Mouse (Mus musculus) MEL (cell line): ENCODE measurements around the gene Csf2ra. TPM values are rescaled to one million over a fixed set of nuclear protein-coding genes. Genes with fewer than 3 reads are reported as not detected.
"Not testable (repeated sequence)": the region's sequence is repeated elsewhere in the genome, so short reads cannot be mapped to it uniquely, and the experiment has no call there.

ENCODE experiments used
- DNase-seq: peaks from one replicate; pipeline ENCODE4 v3.0.0; 2011; ENCODE audit warnings: low read depth, low spot score
- H3K27ac ChIP-seq: 2 replicates; pipeline ENCODE4 v1.5.1; 2012; ENCODE audit warnings: low read depth, mild to moderate bottlenecking, control low read depth, low read length, moderate library complexity; ENCODE audit not compliant: control insufficient read depth
- H3K27me3 ChIP-seq, 2 experiments: fragments of 150-350 bp in 1 of 2; sonication (generic) in 1 of 2; 2 replicates each; pipeline ENCODE4 v1.6.1; 2012; ENCODE audit warnings: low read length in 2 of 2, mild to moderate bottlenecking in 2 of 2, improper control_type of control experiment in 1 of 2, moderate library complexity in 1 of 2; ENCODE audit not compliant: insufficient read depth in 2 of 2, control insufficient read depth in 1 of 2
- H3K36me3 ChIP-seq, 2 experiments: 2 replicates each; pipeline ENCODE4 v1.6.1; 2012 to 2014; ENCODE audit warnings: low read length in 2 of 2, improper control_type of control experiment in 1 of 2, inconsistent platforms in 1 of 2, mild to moderate bottlenecking in 1 of 2; ENCODE audit not compliant: insufficient read depth in 2 of 2, control insufficient read depth in 1 of 2
- H3K4me1 ChIP-seq, 2 experiments: fragments of 150-350 bp in 1 of 2; sonication (generic) in 1 of 2; 2 replicates each; pipeline ENCODE4 v1.6.1; 2012; ENCODE audit warnings: low read length in 2 of 2, improper control_type of control experiment in 1 of 2, mild to moderate bottlenecking in 1 of 2; ENCODE audit not compliant: insufficient read depth in 2 of 2, control insufficient read depth in 1 of 2
- H3K4me3 ChIP-seq, 2 experiments: fragments of 150-350 bp in 1 of 2; sonication (generic) in 1 of 2; 2 replicates each; pipeline ENCODE4 v1.5.1; 2012; ENCODE audit warnings: low read depth in 2 of 2, low read length in 2 of 2, mild to moderate bottlenecking in 2 of 2, moderate library complexity in 2 of 2, control low read depth in 1 of 2, improper control_type of control experiment in 1 of 2; ENCODE audit not compliant: control insufficient read depth in 1 of 2, insufficient read depth in 1 of 2
- H3K79me2 ChIP-seq: 2 replicates; pipeline ENCODE4 v1.6.1; 2012; ENCODE audit warnings: mild to moderate bottlenecking, low read length, moderate library complexity; ENCODE audit not compliant: control insufficient read depth, poor library complexity, insufficient read depth
- H3K9ac ChIP-seq: 2 replicates; pipeline ENCODE4 v1.6.1; 2012; ENCODE audit warnings: low read depth, mild to moderate bottlenecking, control low read depth, low read length, moderate library complexity; ENCODE audit not compliant: control insufficient read depth, poor library complexity, severe bottlenecking
- H3K9me3 ChIP-seq: fragments of 150-350 bp; sonication (generic); replicated peaks from 2 replicates; pipeline ENCODE4 v1.6.1; 2012; ENCODE audit warnings: mild to moderate bottlenecking, low read length, improper control_type of control experiment, moderate library complexity; ENCODE audit not compliant: insufficient read depth
- CHD1 ChIP-seq: IDR thresholded peaks from 2 replicates; pipeline ENCODE4 v1.6.1; 2012; ENCODE audit warnings: low read depth, mild to moderate bottlenecking, inconsistent platforms, low read length, improper control_type of control experiment
- CTCF ChIP-seq, 3 experiments: IDR thresholded peaks in 2 of 3; conservative IDR thresholded peaks in 1 of 3; 2 replicates each; pipeline ENCODE4 v1.5.1; 2011 to 2012; ENCODE audit warnings: low read length in 3 of 3, low read depth in 2 of 3, mild to moderate bottlenecking in 2 of 3, improper control_type of control experiment in 1 of 3, inconsistent platforms in 1 of 3, mixed read lengths in 1 of 3, moderate library complexity in 1 of 3; ENCODE audit not compliant: control insufficient read depth in 1 of 3, insufficient read depth in 1 of 3, poor library complexity in 1 of 3, severe bottlenecking in 1 of 3
- E2F4 ChIP-seq: IDR thresholded peaks from 2 replicates; pipeline ENCODE4 v1.6.1; 2011; ENCODE audit warnings: low read depth, low read length, improper control_type of control experiment, borderline replicate concordance
- ELF1 ChIP-seq: IDR thresholded peaks from 2 replicates; pipeline ENCODE4 v1.6.1; 2014; ENCODE audit warnings: low read depth, mild to moderate bottlenecking, inconsistent platforms, low read length, improper control_type of control experiment, moderate library complexity
- EP300 ChIP-seq, 2 experiments: IDR thresholded peaks; 2 replicates each; pipeline ENCODE4 v1.6.1; 2011; ENCODE audit warnings: improper control_type of control experiment in 2 of 2, low read length in 2 of 2, low read depth in 1 of 2, mild to moderate bottlenecking in 1 of 2
- ETS1 ChIP-seq: IDR thresholded peaks from 2 replicates; pipeline ENCODE4 v1.6.1; 2012; ENCODE audit warnings: low read depth, mild to moderate bottlenecking, inconsistent platforms, low read length, improper control_type of control experiment, moderate library complexity
- GABPA ChIP-seq: IDR thresholded peaks from 2 replicates; pipeline ENCODE4 v1.6.1; 2012; ENCODE audit warnings: low read depth, mild to moderate bottlenecking, inconsistent platforms, low read length, improper control_type of control experiment, moderate library complexity
- GATA1 ChIP-seq: IDR thresholded peaks from 2 replicates; pipeline ENCODE4 v1.6.1; 2011; ENCODE audit warnings: low read depth, low read length, improper control_type of control experiment
- HCFC1 ChIP-seq: IDR thresholded peaks from 2 replicates; pipeline ENCODE4 v1.6.1; 2012; ENCODE audit warnings: low read depth, mild to moderate bottlenecking, inconsistent platforms, low read length, improper control_type of control experiment, moderate library complexity
- JUND ChIP-seq: IDR thresholded peaks from 2 replicates; pipeline ENCODE4 v1.6.1; 2011; ENCODE audit warnings: low read depth, mild to moderate bottlenecking, improper control_type of control experiment, low read length
- MYB ChIP-seq: IDR thresholded peaks from 2 replicates; pipeline ENCODE4 v1.6.1; 2011; ENCODE audit warnings: mild to moderate bottlenecking, low read depth, low read length, improper control_type of control experiment
- MYC ChIP-seq: IDR thresholded peaks from 2 replicates; pipeline ENCODE4 v1.6.1; 2011; ENCODE audit warnings: low read depth, mild to moderate bottlenecking, low read length, improper control_type of control experiment, moderate library complexity
- NRF1 ChIP-seq: IDR thresholded peaks from 2 replicates; pipeline ENCODE4 v1.6.1; 2014; ENCODE audit warnings: low read depth, mild to moderate bottlenecking, inconsistent platforms, low read length, improper control_type of control experiment, moderate library complexity; ENCODE audit not compliant: poor library complexity, insufficient read depth, severe bottlenecking
- POLR2A ChIP-seq, 2 experiments: IDR thresholded peaks; 2 replicates each; pipeline ENCODE4 v1.6.1; 2011 to 2012; ENCODE audit warnings: low read length in 2 of 2, mild to moderate bottlenecking in 2 of 2, control low read depth in 1 of 2, improper control_type of control experiment in 1 of 2, low read depth in 1 of 2, moderate library complexity in 1 of 2; ENCODE audit not compliant: control insufficient read depth in 1 of 2, insufficient read depth in 1 of 2, poor library complexity in 1 of 2
- POLR2AphosphoS2 ChIP-seq: IDR thresholded peaks from 2 replicates; pipeline ENCODE4 v1.6.1; 2011; ENCODE audit warnings: low read length, improper control_type of control experiment
- POLR2AphosphoS5 ChIP-seq: IDR thresholded peaks from 2 replicates; pipeline ENCODE4 v1.6.1; 2012; ENCODE audit warnings: low read depth, borderline replicate concordance, mild to moderate bottlenecking, inconsistent platforms, low read length, moderate library complexity, mixed read lengths
- SIN3A ChIP-seq: IDR thresholded peaks from 2 replicates; pipeline ENCODE4 v1.6.1; 2012; ENCODE audit warnings: low read length, improper control_type of control experiment, inconsistent platforms
- SMC3 ChIP-seq: IDR thresholded peaks from 2 replicates; pipeline ENCODE4 v1.6.1; 2011; ENCODE audit warnings: low read depth, low read length, improper control_type of control experiment
- TAL1 ChIP-seq: IDR thresholded peaks from 2 replicates; pipeline ENCODE4 v1.6.1; 2012; ENCODE audit warnings: mild to moderate bottlenecking, inconsistent platforms, low read length, moderate library complexity, mixed read lengths
- TBP ChIP-seq: IDR thresholded peaks from 2 replicates; pipeline ENCODE4 v1.8.0; 2011; ENCODE audit warnings: low read depth, low read length, improper control_type of control experiment
- USF1 ChIP-seq: IDR thresholded peaks from 2 replicates; pipeline ENCODE4 v1.6.1; 2014; ENCODE audit warnings: low read depth, mild to moderate bottlenecking, inconsistent platforms, low read length, improper control_type of control experiment, moderate library complexity
- USF2 ChIP-seq, 2 experiments: IDR thresholded peaks; 2 replicates each; pipeline ENCODE4 v1.6.1; 2011 to 2012; ENCODE audit warnings: improper control_type of control experiment in 2 of 2, low read length in 2 of 2, borderline replicate concordance in 1 of 2, inconsistent platforms in 1 of 2, low read depth in 1 of 2, mild to moderate bottlenecking in 1 of 2; ENCODE audit not compliant: insufficient read depth in 1 of 2
- ZC3H11A ChIP-seq: IDR thresholded peaks from 2 replicates; pipeline ENCODE4 v1.6.1; 2012; ENCODE audit warnings: low read depth, mild to moderate bottlenecking, inconsistent platforms, low read length, improper control_type of control experiment
- ZKSCAN1 ChIP-seq: IDR thresholded peaks from 2 replicates; pipeline ENCODE4 v1.6.1; 2012; ENCODE audit warnings: low read depth, mild to moderate bottlenecking, inconsistent platforms, low read length, improper control_type of control experiment, moderate library complexity
- ZNF384 ChIP-seq: IDR thresholded peaks from 2 replicates; pipeline ENCODE4 v1.6.1; 2012; ENCODE audit warnings: low read depth, mild to moderate bottlenecking, inconsistent platforms, low read length, improper control_type of control experiment
- polyA plus RNA-seq, 2 experiments: library from polyadenylated mRNA; stranded (reverse) in 1 of 2; unstranded in 1 of 2; fragments of >175 nt in 1 of 2; fragments of >200 nt in 1 of 2; gene quantifications; 2 replicates each; pipeline versions ENCODE4 v1.2.1 to v1.2.4; 2012; ENCODE audit warnings: low replicate concordance in 2 of 2, low read depth in 1 of 2; ENCODE audit not compliant: insufficient read length in 2 of 2, insufficient read depth in 1 of 2, missing spikeins in 1 of 2
- total RNA-seq: library from RNA; depleted of rRNA; stranded (reverse); fragments of 300-350 nt; gene quantifications from 2 replicates; pipeline ENCODE4 v1.2.3, GENCODE M21; 2012

Gene Csf2ra
- total and polyA plus RNA-seq, 3 experiments = not detected

- TF ChIP-seq USF2 (IDR thresholded peaks at IDR 0.05; ENCODE audit: borderline replicate concordance in 1 of 2, insufficient read depth in 1 of 2, low read depth in 1 of 2, low read length in 2 of 2) (no peak), CTCF (IDR thresholded peaks at IDR 0.05 in 2 of 3, conservative IDR thresholded peaks at IDR 0.05 in 1 of 3; ENCODE audit: control insufficient read depth in 1 of 3, insufficient read depth in 1 of 3, low read depth in 2 of 3, low read length in 3 of 3, poor library complexity in 1 of 3, severe bottlenecking in 1 of 3) (no peak)
Measured at GRCm38 (mm10) chr19:61256166-61256887, 28.1 kb upstream of the Csf2ra start (continued).

DNA sequence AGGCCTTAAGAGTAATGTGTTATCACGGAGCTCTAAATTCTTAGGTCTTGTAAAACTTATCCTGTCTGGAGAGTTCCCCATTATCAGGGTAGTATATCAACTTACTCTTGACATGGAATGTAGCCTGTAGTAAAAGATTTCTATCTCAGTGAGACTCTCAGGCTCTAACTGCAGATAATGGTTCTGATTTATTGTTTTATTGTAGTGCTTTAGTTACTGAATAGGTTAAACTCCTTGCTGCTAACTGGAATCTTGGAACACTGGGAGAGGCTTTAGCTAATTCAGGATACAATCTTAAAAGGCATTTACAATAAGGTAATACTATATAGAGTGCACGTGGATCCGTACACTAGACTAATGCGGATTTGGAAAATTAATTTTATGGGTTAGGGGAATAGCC lies 19.1 kb upstream of the Csf2ra start:
- H3K9me3 ChIP-seq, DNase-seq, H3K27me3 ChIP-seq, H3K4me3 ChIP-seq, H3K79me2 ChIP-seq, H3K9ac ChIP-seq, H3K27ac ChIP-seq: not testable (repeated sequence)
- peaks cover 0 to 24% of the 10 kb centered on the region in 2 experiments; a peak in 2 of 4 replicates for H3K36me3 ChIP-seq
- H3K4me1 ChIP-seq = peaks cover 19% of the 10 kb centered on the region in 2 experiments

DNA sequence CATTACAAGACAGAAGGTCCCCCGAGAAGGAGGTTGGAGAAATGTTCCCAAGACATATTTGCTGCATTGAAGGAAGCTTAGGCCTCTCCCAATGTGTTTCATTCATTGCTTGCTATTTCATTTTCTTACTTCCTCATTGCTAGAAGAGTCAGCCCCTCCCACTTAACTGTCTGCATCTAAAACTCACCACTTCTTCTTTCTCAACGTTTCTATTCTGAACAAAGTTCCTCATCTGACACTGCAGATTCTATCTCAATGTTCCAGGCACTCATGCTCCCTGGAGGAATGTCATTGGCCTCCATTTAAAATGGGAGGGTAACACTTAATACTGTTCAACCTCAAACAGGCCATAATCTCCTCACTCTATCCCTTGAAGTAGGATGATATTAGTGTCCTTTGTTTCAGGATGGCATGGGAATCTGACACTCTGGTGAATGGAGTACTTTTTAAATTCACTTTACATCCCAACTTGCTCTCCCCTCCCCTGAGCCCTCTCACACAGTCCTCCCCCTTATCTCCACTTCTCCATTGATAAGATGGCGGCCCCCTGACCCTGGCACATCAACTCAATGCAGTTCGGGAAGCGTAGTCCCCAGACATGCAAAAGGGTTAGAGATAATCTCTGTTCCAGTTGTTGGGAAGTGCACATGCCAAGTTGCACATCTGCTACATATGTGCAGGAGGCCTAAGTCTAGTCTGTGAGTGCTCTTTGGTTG lies 16.6 kb upstream of the Csf2ra start:
- H3K27ac ChIP-seq = peak overlapping the region; percentile 96
- peaks cover 0 to 24% of the 10 kb centered on the region in 2 experiments; a peak in 2 of 4 replicates for H3K36me3 ChIP-seq
- H3K79me2 ChIP-seq = no peaks in the 10 kb centered on the region
- H3K9me3 ChIP-seq = no peaks in the 10 kb centered on the region
- no peak overlapping the region; a peak in 1 of 4 replicates for H3K4me3 ChIP-seq
- H3K4me1 ChIP-seq = peaks cover 19% of the 10 kb centered on the region in 2 experiments
- DNase-seq = peak; percentile 98
- no peaks in the 10 kb centered on the region for H3K27me3 ChIP-seq
- H3K9ac ChIP-seq = peak overlapping the region; percentile 52
- no peak; the same call in 1 of the 2 replicates for TF ChIP-seq POLR2AphosphoS2
- TF ChIP-seq HCFC1 = peak; percentile 60
- no peak for TF ChIP-seq CTCF (IDR thresholded peaks at IDR 0.05 in 2 of 3, conservative IDR thresholded peaks at IDR 0.05 in 1 of 3; ENCODE audit: control insufficient read depth in 1 of 3, insufficient read depth in 1 of 3, low read depth in 2 of 3, low read length in 3 of 3, poor library complexity in 1 of 3, severe bottlenecking in 1 of 3)
- no peak for TF ChIP-seq USF1
- no peak for TF ChIP-seq ZKSCAN1
- no peak; the same call in 1 of the 2 replicates for TF ChIP-seq ZC3H11A
- no peak for TF ChIP-seq SMC3
- TF ChIP-seq SIN3A = peak; percentile 81
- no peak for TF ChIP-seq USF2 (IDR thresholded peaks at IDR 0.05; ENCODE audit: borderline replicate concordance in 1 of 2, insufficient read depth in 1 of 2, low read depth in 1 of 2, low read length in 2 of 2)
- TF ChIP-seq CHD1 = no peak
- no peak for TF ChIP-seq ZNF384
- TF ChIP-seq POLR2AphosphoS5 = no peak; the same call in 1 of the 2 replicates
- TF ChIP-seq NRF1 = 0 out of 2 replicates have a peak, but pooled peaks have one; percentile 5
- peak; percentile 89 to 95; a peak in 3 of 4 replicates for TF ChIP-seq EP300 (IDR thresholded peaks at IDR 0.05; ENCODE audit: low read depth in 1 of 2, low read length in 2 of 2)
- peak; percentile 89 for TF ChIP-seq JUND
- peak; percentile 82 for TF ChIP-seq ETS1
- TF ChIP-seq ELF1 = peak; percentile 86
- TF ChIP-seq GATA1 = peak; percentile 88
- TF ChIP-seq TAL1 = peak; percentile 60
- TF ChIP-seq MYB = peak; percentile 81
- peak; percentile 91 for TF ChIP-seq MYC
- TF ChIP-seq POLR2A (IDR thresholded peaks at IDR 0.05; ENCODE audit: control insufficient read depth in 1 of 2, insufficient read depth in 1 of 2, low read depth in 1 of 2, low read length in 2 of 2, poor library complexity in 1 of 2) = peak in 1 of 2 experiments; percentile 62; a peak in 2 of 4 replicates
- no peak for TF ChIP-seq GABPA
- TF ChIP-seq E2F4 = no peak
- peak; percentile 85 for TF ChIP-seq TBP
